13 mouse cellular contexts compared by ENCODE assay signal in the genomic region with DNA sequence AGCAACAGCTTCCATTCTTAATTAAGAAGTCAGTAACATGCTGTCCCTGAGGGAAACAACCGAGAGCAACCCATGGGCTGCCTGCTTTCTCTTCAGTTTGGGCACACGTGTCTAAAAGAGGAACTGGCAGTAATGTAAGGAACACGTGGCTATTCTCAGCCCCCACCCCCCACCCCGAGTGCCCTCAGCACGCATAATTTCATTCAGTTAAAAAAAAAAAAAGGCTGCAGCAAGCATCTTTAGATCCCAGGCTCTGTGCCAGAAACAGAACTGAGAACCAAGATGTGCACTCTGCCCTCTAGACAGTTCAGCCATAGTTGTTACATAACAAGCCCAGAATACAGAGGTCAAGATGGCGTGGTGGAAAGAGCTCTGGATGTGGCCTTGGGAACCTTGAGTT. TPM values are rescaled to one million over a fixed set of nuclear protein-coding genes. Genes with fewer than 3 reads are reported as not detected.
DNase-seq lines count a peak whose midpoint lies in the region; ATAC-seq and TF ChIP-seq lines count a peak whose summit lies in the region.
"Had no signal": no experiment of that assay in that cellular context is flagged by ENCODE, and none has a peak within 500 bp of the region (broad histone marks: within the 10 kb centered on the region; RNA-seq: fewer than 3 reads in every experiment).

No protein-coding gene starts in this region.

- TF ChIP-seq EP300 in stomach, postnatal 0 days (optimal IDR thresholded peaks at IDR 0.05) = no peak

- no peak overlapping the region for H3K4me2 ChIP-seq in hindbrain, embryonic 14.5 days (replicated peaks)
- H3K4me2 ChIP-seq in midbrain, postnatal 0 days (ENCODE audit: low read depth, low read length, poor library complexity, severe bottlenecking) = no peak overlapping the region
- H3K4me2 ChIP-seq in midbrain, embryonic 13.5 days (replicated peaks) = no peak overlapping the region
- H3K4me2 ChIP-seq in stomach, postnatal 0 days (replicated peaks; ENCODE audit: low read depth) = no peak overlapping the region
- H3K4me2 ChIP-seq: embryonic facial prominence, embryonic 13.5 days; hindbrain, embryonic 15.5 days; liver, embryonic 15.5 days had no signal

- H3K9ac ChIP-seq in hindbrain, embryonic 14.5 days = no peak overlapping the region
- H3K9ac ChIP-seq in midbrain, postnatal 0 days (replicated peaks; ENCODE audit: low read length, poor library complexity, severe bottlenecking) = no peak overlapping the region
- H3K9ac ChIP-seq in midbrain, embryonic 13.5 days (replicated peaks) = no peak overlapping the region
- H3K9ac ChIP-seq in stomach, postnatal 0 days (ENCODE audit: low read length) = no peak overlapping the region
- H3K9ac ChIP-seq: embryonic facial prominence, embryonic 13.5 days; hindbrain, embryonic 15.5 days; liver, embryonic 15.5 days had no signal

- WGBS in hindbrain, embryonic 14.5 days = 28% methylated on average over 6 of the region's 6 CpGs
- 75% methylated on average over 6 of the region's 6 CpGs for WGBS in hindbrain, embryonic 10.5 days
- WGBS in midbrain, postnatal 0 days = 29% methylated on average over 6 of the region's 6 CpGs
- WGBS in midbrain, embryonic 13.5 days = 49% methylated on average over 6 of the region's 6 CpGs
- 48% methylated on average over 6 of the region's 6 CpGs for WGBS in stomach, postnatal 0 days

- ATAC-seq in hindbrain, embryonic 14.5 days (ENCODE audit: low FRiP score) = no peak
- no peak for ATAC-seq in midbrain, postnatal 0 days (ENCODE audit: low FRiP score)
- no peak for ATAC-seq in midbrain, embryonic 13.5 days
- ATAC-seq in stomach, postnatal 0 days (ENCODE audit: low FRiP score, low TSS enrichment) = no peak
- ATAC-seq: activated CD4-positive, CD25-positive, alpha-beta regulatory T cell, adult 4 months had no signal

- no peaks in the 10 kb centered on the region for H3K9me3 ChIP-seq in hindbrain, embryonic 14.5 days (ENCODE audit: control insufficient read depth, low read length)
- no peaks in the 10 kb centered on the region for H3K9me3 ChIP-seq in hindbrain, embryonic 10.5 days
- H3K9me3 ChIP-seq in midbrain, postnatal 0 days (ENCODE audit: low read length) = no peaks in the 10 kb centered on the region
- no peaks in the 10 kb centered on the region for H3K9me3 ChIP-seq in midbrain, embryonic 13.5 days
- no peaks in the 10 kb centered on the region for H3K9me3 ChIP-seq in stomach, postnatal 0 days (ENCODE audit: control insufficient read depth, low read length)
- H3K9me3 ChIP-seq: embryonic facial prominence, embryonic 13.5 days; hindbrain, embryonic 15.5 days; liver, embryonic 15.5 days had no signal

- no peaks in the 10 kb centered on the region; the same call in 1 of the 2 replicates for H3K4me1 ChIP-seq in hindbrain, embryonic 14.5 days (replicated peaks; ENCODE audit: control insufficient read depth, insufficient read depth, low read length)
- H3K4me1 ChIP-seq in hindbrain, embryonic 10.5 days (replicated peaks) = peaks cover 12% of the 10 kb centered on the region
- H3K4me1 ChIP-seq in midbrain, postnatal 0 days (ENCODE audit: insufficient read depth, low read length) = peaks cover 5% of the 10 kb centered on the region; the same call in 1 of the 2 replicates
- H3K4me1 ChIP-seq in midbrain, embryonic 13.5 days (replicated peaks) = peaks cover 19% of the 10 kb centered on the region
- no peaks in the 10 kb centered on the region for H3K4me1 ChIP-seq in stomach, postnatal 0 days (replicated peaks; ENCODE audit: control insufficient read depth, insufficient read depth)
- H3K4me1 ChIP-seq: liver, embryonic 15.5 days had no signal

- H3K27ac ChIP-seq in hindbrain, embryonic 14.5 days = no peak overlapping the region
- H3K27ac ChIP-seq in hindbrain, embryonic 10.5 days = no peak overlapping the region
- H3K27ac ChIP-seq in midbrain, postnatal 0 days (ENCODE audit: low read depth, low read length) = no peak overlapping the region
- H3K27ac ChIP-seq in midbrain, embryonic 13.5 days = no peak overlapping the region
- H3K27ac ChIP-seq in stomach, postnatal 0 days (replicated peaks) = no peak overlapping the region
- H3K27ac ChIP-seq: embryonic facial prominence, embryonic 13.5 days; hindbrain, embryonic 15.5 days; liver, embryonic 15.5 days had no signal

- H3K27me3 ChIP-seq in hindbrain, embryonic 14.5 days (ENCODE audit: control insufficient read depth, insufficient read depth, low read length) = no peaks in the 10 kb centered on the region
- no peaks in the 10 kb centered on the region; the same call in 1 of the 2 replicates for H3K27me3 ChIP-seq in hindbrain, embryonic 10.5 days (ENCODE audit: insufficient read depth, poor library complexity, severe bottlenecking)
- no peaks in the 10 kb centered on the region for H3K27me3 ChIP-seq in midbrain, postnatal 0 days (ENCODE audit: insufficient read depth, low read length)
- H3K27me3 ChIP-seq in midbrain, embryonic 13.5 days = 0 out of 2 replicates have a peak, but pooled peaks cover 3% of the 10 kb centered on the region
- no peaks in the 10 kb centered on the region for H3K27me3 ChIP-seq in stomach, postnatal 0 days (ENCODE audit: control insufficient read depth, insufficient read depth, low read length)
- H3K27me3 ChIP-seq: embryonic facial prominence, embryonic 13.5 days; hindbrain, embryonic 15.5 days; liver, embryonic 15.5 days had no signal

- H3K36me3 ChIP-seq in hindbrain, embryonic 14.5 days (replicated peaks; ENCODE audit: control insufficient read depth, insufficient read depth) = peaks cover 81% of the 10 kb centered on the region
- peaks cover 56% of the 10 kb centered on the region for H3K36me3 ChIP-seq in hindbrain, embryonic 10.5 days
- H3K36me3 ChIP-seq in midbrain, postnatal 0 days (ENCODE audit: insufficient read depth, low read length) = peaks cover 66% of the 10 kb centered on the region
- peaks cover 64% of the 10 kb centered on the region for H3K36me3 ChIP-seq in midbrain, embryonic 13.5 days
- H3K36me3 ChIP-seq in stomach, postnatal 0 days (ENCODE audit: control insufficient read depth, insufficient read depth, low read length) = no peaks in the 10 kb centered on the region
- H3K36me3 ChIP-seq: liver, embryonic 15.5 days had no signal

- no peak for TF ChIP-seq CTCF in midbrain, postnatal 0 days (IDR thresholded peaks at IDR 0.05)
- TF ChIP-seq CTCF in stomach, postnatal 0 days (IDR thresholded peaks at IDR 0.05; ENCODE audit: low read depth) = no peak

- DNase-seq in hindbrain, embryonic 14.5 days (ENCODE audit: low spot score) = peak; percentile 43
- no peak for DNase-seq in hindbrain, embryonic 10.5 days (ENCODE audit: low spot score)
- peak; percentile 49 for DNase-seq in midbrain, postnatal 0 days (ENCODE audit: low spot score)
- DNase-seq in kidney, adult 8-10 months = peak; percentile 74 to 90
- DNase-seq in spleen, postnatal 36 days (ENCODE audit: low spot score in 2 of 2) = peak; percentile 77 to 80
- no peak for DNase-seq in stomach, postnatal 0 days (ENCODE audit: low spot score)
- no peak for DNase-seq in adrenal gland, postnatal 4 days (ENCODE audit: low spot score in 2 of 2)

- no peak overlapping the region for H3K4me3 ChIP-seq in hindbrain, embryonic 14.5 days (replicated peaks; ENCODE audit: low read length)
- H3K4me3 ChIP-seq in hindbrain, embryonic 10.5 days = no peak overlapping the region
- no peak overlapping the region for H3K4me3 ChIP-seq in midbrain, postnatal 0 days (ENCODE audit: low read depth, low read length)
- H3K4me3 ChIP-seq in midbrain, embryonic 13.5 days (replicated peaks) = no peak overlapping the region
- no peak overlapping the region for H3K4me3 ChIP-seq in stomach, postnatal 0 days (ENCODE audit: low read depth, low read length)
- H3K4me3 ChIP-seq: embryonic facial prominence, embryonic 13.5 days; hindbrain, embryonic 15.5 days; liver, embryonic 15.5 days had no signal

RNA-seq across cellular contexts. Expression of a gene that starts 25.9 kb away (rescaled TPM):
- polyA plus RNA-seq in hindbrain, embryonic 14.5 days (2014; fragmentation: Nextera tagmentation; extraction: Ambion mirVana) = 117 and 125 TPM in 2 replicates
- 31.2 and 46.1 TPM in 2 replicates for polyA plus RNA-seq in hindbrain, embryonic 10.5 days (2016; fragmentation: Nextera tagmentation; extraction: Ambion mirVana)
- total RNA-seq in midbrain, postnatal 0 days (2014; rRNA removed) = 133 and 141 TPM in 2 replicates
- polyA plus RNA-seq in midbrain, postnatal 0 days (2015; fragmentation: Nextera tagmentation; extraction: Ambion mirVana) = 79.4 and 83.7 TPM in 2 replicates
- polyA plus RNA-seq in midbrain, embryonic 13.5 days (2015; fragmentation: Nextera tagmentation; extraction: Ambion mirVana) = 75.5 and 80.8 TPM in 2 replicates
- polyA plus RNA-seq in stomach, postnatal 0 days (2015; fragmentation: Nextera tagmentation; extraction: Ambion mirVana) = 2.8 and 3.0 TPM in 2 replicates
- 10 to 100 TPM; 55.8 to 56.7 TPM for total RNA-seq in adrenal gland, postnatal 4 days (2021)

RNA-seq across cellular contexts. Expression of a gene that starts 51.5 kb away (rescaled TPM):
- 2.8 and 3.5 TPM in 2 replicates for polyA plus RNA-seq in hindbrain, embryonic 14.5 days (2014; fragmentation: Nextera tagmentation; extraction: Ambion mirVana)
- polyA plus RNA-seq in hindbrain, embryonic 10.5 days (2016; fragmentation: Nextera tagmentation; extraction: Ambion mirVana) = 0.40 and 0.80 TPM in 2 replicates
- 11.8 and 12.2 TPM in 2 replicates for total RNA-seq in midbrain, postnatal 0 days (2014; rRNA removed)
- polyA plus RNA-seq in midbrain, postnatal 0 days (2015; fragmentation: Nextera tagmentation; extraction: Ambion mirVana) = 18.9 and 20.8 TPM in 2 replicates
- 4.6 and 5.9 TPM in 2 replicates for polyA plus RNA-seq in midbrain, embryonic 13.5 days (2015; fragmentation: Nextera tagmentation; extraction: Ambion mirVana)
- polyA plus RNA-seq in stomach, postnatal 0 days (2015; fragmentation: Nextera tagmentation; extraction: Ambion mirVana) = 6.9 and 8.2 TPM in 2 replicates
- not detected for total RNA-seq in adrenal gland, postnatal 4 days (2021)
- total RNA-seq: heart, adult 18-20 months had no signal

Comparison
In these comparisons a context has a peak if more than half of its experiments do, and no peak if none do; other contexts are left out.
1. DNase-seq: peak in hindbrain, embryonic 14.5 days (single experiment), midbrain, postnatal 0 days (single experiment), kidney, adult 8-10 months (2 of 2) and spleen, postnatal 36 days (2 of 2); none in hindbrain, embryonic 10.5 days (single experiment), stomach, postnatal 0 days (single experiment) and adrenal gland, postnatal 4 days (0 of 2).